Mouse (Mus musculus) c-Kit-positive CD71-positive TER-119-positive erythroid progenitor cells, embryonic 14.5 days (primary cell): ENCODE measurements around the gene Car1.
"Not testable (repeated sequence)": the region's sequence is repeated elsewhere in the genome, so short reads cannot be mapped to it uniquely, and the experiment has no call there.

ENCODE experiments used
- DNase-seq: peaks from one replicate; pipeline ENCODE4 v3.0.0-alpha.2; 2013; ENCODE audit warnings: low spot score

The Car1 gene

DNA sequence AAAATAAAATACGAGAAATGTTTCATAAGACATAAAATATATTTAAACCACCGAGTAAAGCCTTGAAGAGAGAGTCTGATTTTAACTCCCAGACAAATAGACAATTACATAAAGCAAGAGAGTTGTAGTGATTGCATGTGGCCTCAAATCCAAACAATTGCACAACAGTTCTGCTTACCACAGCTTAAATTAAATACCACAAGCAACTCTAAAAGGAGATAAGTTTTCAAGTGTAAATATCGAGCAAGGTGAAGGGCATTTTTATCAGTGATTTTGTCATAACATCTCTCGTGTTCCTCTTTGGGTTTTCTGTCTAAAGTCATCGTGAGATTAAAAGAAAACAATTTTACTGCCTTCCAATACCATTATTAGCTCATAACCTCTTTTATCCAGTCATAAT is 25.0 kb downstream of the Car1 start:
- not testable (repeated sequence) for DNase-seq

DNA sequence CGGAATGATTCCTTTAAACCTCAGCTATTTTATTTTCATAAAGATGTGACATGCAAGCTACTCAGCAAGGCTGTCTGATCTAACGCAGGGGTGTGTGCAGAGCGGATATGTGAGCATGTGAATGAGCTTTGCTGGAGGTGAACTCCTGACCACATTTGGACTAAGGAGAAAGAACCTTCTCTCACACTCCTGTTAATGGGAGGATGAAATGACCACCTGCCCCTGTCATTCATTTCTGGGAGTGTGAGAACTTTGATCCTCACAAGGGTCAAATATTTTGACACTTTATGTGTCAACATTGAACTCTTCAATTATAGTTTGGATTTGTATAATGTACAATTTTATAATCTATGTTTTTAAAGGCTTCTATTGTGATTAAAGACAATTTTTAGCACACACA is 25.8 kb downstream of the Car1 start:
- DNase-seq: not testable (repeated sequence)

DNA sequence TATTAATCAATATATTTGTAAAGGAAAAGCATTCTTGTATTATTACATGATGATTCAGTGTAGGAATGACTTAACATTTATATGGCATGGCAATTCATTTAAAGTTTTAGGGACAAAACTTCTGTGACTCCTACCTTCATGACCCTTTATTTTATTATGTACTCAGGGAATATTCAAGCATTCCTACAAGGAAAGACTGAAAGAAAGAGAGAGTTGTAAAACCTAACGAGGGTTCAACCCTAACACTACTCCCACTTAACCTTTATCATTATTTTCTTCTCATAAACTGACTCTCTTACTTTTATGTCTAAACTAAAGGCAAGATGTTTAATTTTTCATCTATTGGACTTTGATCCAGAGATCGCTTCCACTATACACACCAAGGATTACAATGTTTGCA is 28.0 kb downstream of the Car1 start:
- DNase-seq: no peak

DNA sequence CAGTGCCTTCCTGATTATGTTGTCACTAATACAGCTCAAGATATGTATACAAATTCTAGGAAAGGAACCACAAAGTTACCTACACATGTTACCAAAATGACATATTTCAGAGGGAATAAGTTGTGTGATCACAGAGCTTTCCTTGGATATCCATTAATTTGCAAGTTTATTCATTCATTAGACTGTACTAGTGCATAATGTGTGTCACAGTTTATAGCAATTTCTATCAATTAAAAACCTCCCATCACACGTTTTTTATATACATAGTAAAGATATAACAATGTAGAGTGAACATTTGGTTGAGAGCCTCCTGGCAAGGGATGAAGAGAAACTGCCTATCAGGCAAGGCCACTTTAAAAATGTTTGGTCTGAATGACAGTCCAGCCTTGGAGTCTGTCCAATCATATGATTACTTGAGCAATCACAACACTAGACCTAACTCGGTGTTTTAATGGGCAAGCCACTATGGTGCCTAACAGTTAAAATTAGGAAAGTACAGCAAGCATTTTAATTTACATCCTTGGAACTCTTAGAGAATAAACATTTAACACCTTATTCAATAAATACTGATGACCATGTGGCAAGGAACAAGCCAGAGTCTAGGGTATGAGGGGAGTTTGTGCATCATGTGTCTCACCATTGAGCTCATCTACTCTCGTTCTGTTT is 31.5 kb downstream of the Car1 start:
- DNase-seq: not testable (repeated sequence)

DNA sequence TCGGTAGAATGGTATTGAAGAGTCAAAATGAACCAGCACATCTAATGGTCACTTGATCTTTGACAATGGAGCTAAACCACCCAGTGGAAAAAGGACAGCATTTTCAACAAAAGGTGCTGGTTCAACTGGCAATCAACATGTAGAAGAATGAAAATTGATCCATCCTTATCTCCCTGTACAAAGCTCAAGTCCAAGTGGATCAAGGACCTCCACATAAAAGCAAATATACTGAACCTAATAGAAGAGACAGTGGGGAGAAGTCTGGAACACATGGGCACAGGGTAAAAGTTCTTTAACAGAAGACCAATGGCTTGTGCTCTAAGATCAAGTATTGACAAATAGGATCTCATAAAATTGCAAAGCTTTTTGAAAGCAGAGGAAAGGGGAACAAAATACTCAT is 33.6 kb downstream of the Car1 start:
- DNase-seq: not testable (repeated sequence)

DNA sequence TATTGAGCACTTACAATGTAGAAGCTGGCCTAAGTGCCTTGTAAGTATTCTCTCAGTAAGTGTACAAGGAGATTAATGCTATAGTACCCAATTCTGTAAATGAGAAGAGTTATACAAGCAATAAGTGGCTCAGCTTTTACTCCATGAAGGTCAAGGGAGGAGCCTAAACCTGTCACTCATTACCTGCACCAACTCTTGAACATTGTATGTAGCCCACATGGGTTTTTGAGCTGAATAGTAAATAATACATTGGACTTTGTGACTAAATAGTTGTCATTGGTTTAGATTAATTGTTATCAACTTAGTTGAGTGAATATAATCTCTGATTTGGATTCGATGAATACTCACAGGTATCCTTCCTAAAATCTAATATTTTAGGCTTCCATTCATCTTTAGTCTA is 35.7 kb downstream of the Car1 start:
- DNase-seq: not testable (repeated sequence)

DNA sequence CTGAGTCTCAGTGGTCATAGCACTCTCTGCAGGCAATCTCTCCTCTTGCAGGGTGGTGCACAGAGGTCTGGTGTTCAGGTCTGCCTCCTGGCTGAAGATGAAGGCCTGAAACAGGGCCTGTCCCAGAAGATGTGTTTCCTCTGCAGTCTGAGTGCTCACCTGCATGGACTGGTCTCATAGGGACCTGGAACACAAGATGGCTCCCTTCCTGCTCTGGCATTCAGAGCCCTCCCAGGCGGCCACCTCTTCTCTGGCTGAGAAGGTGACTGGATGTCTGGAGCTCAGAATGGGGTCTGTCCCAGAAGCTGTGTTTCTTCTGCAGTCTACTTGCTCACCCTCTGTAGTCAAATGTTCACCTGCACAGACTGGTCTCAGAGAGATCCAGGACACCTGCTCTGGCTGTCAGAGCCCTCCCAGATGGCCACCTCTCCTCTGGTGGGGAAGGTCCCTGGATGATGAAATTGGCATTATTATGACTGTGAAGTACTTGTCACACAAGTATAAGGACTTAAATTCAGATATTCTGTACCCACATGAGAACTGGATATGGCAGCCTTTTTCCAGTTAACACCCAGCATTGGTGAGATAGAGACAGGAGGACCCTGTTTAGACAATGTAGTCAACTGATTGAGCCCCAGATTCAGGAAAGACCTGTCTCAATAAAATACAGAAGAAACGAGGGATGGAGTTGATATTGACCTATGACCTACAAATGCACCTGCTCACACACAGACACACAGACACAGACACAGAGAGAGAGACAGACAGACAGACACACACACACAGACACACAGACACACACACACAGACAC is 43.2 kb downstream of the Car1 start:
- no peak for DNase-seq

DNA sequence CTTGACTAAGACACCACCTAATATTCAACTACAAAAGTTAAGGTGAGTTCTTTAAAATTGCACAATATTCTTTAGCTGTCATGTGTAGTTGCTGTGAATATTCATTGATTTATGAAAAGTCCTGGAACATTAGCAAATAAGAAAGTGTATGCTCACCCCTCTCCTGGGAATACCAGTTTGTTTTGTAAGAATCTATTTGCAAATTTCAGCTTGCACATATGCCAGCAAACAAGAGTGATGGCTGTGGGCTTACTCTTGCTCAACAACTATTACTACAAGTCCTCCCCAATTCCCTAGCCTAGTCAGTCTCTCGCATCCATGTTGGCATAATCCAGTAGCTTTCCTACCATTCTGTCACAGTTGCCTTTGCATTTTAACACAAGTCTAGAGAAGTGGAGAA is 52.5 kb downstream of the Car1 start:
- DNase-seq: no peak

DNA sequence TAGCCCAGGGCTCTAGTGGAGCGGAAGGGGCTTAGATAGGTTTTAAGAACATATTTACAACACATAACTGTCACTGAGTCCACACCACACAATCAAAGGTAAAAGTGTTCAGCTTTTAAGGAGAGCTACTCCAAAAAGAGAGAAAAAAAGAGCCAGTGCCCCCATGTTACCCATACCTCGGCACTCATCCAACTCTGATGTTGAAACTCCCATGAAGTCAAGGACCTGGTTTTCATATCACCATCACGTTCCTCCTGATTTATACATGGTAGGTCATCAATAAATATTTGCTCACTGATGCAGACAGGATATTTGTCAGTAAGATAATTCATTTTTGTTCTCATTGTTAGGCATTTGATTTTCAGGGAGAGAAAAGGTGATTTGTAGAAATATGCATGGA is 62.1 kb downstream of the Car1 start:
- DNase-seq: no peak

DNA sequence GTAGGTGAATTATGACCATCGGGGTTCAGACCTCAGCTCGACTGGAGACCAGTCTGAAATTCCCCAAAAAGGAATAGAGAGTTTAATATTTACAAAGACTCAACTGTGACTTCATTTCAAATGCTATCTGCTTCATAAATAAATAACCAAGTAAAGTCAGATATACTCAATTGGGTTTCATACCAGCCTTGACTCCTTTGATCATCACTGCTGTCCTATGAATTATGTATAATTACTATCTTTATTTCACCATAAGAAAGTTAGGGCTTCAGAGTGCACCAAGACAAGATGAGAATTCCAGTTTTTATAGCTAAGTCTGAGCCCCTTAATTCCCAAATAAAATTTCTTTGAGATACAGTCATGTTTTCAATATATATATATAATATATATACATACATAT is 69.9 kb downstream of the Car1 start:
- no peak for DNase-seq

DNA sequence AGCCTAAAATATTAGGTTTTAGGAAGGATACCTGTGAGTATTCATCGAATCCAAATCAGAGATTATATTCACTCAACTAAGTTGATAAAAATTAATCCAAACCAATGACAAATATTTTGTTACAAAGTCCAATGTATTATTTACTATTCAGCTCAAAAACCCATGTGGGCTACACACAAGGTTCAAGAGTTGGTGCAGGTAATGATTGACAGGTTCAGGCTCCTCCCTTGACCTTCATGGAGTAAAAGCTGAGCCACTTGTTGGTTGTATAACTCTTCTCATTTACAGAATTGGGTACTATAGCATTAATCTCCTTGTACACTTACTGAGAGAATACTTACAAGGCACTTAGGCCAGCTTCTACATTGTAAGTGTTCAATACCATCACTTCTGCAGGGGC is 80.7 kb downstream of the Car1 start:
- DNase-seq: not testable (repeated sequence)

DNA sequence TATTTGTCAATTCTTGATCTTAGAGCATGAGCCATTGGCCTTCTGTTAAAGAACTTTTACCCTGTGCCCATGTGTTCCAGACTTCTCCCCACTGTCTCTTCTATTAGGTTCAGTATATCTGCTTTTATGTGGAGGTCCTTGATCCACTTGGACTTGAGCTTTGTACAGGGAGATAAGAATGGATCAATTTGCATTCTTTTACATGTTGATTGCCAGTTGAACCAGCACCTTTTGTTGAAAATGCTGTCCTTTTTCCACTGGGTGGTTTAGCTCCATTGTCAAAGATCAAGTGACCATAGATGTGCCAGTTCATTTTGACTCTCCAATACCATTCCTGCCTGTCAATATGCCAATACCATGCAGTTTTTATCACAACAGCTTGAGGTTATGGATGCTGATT is 82.7 kb downstream of the Car1 start:
- not testable (repeated sequence) for DNase-seq
